13 mouse cellular contexts compared by ENCODE assay signal in the genomic region with DNA sequence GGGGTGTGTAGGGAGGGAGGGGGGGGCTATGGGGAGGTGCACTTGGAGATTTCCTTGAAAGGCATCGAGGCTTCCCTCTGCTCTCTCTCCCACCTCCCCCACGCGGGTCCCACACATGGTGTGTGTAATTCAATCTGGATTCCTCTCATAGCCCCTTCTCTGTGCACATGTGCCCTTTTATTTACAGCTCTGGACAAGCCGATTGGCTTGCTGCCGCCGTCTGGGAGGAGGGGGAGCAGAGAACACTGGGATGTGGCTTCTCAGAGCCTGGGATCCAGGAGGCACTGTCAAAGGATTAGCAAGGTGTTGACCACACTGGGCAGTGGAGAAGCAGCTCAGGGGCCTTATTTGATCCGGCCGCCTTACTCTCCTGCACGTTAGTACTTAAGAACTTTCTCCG. TPM values are rescaled to one million over a fixed set of nuclear protein-coding genes. Genes with fewer than 3 reads are reported as not detected.
A peak's percentile ranks its signal among the peaks of the same experiment; 100 is the strongest.
DNase-seq lines count a peak whose midpoint lies in the region; ATAC-seq and TF ChIP-seq lines count a peak whose summit lies in the region.
"Had no signal": no experiment of that assay in that cellular context is flagged by ENCODE, and none has a peak within 500 bp of the region (broad histone marks: within the 10 kb centered on the region; RNA-seq: fewer than 3 reads in every experiment).

No protein-coding gene starts in this region.

- H3K4me1 ChIP-seq in kidney, embryonic 14.5 days (ENCODE audit: control insufficient read depth, insufficient read depth, low read length): peaks cover 41% of the 10 kb centered on the region
- peaks cover 52% of the 10 kb centered on the region for H3K4me1 ChIP-seq in embryonic facial prominence, embryonic 10.5 days
- peaks cover 51% of the 10 kb centered on the region for H3K4me1 ChIP-seq in limb, embryonic 14.5 days (ENCODE audit: control insufficient read depth, insufficient read depth, low read length)
- H3K4me1 ChIP-seq: liver, embryonic 13.5 days had no signal

- H3K4me3 ChIP-seq in kidney, embryonic 14.5 days (ENCODE audit: low read length): no peak overlapping the region
- H3K4me3 ChIP-seq in embryonic facial prominence, embryonic 10.5 days: 0 out of 2 replicates have a peak overlapping the region, but pooled peaks have one; percentile 11
- H3K4me3 ChIP-seq in limb, embryonic 14.5 days (replicated peaks; ENCODE audit: low read length): no peak overlapping the region
- H3K4me3 ChIP-seq: hindbrain, embryonic 15.5 days; liver, embryonic 13.5 days had no signal

- H3K9me3 ChIP-seq in kidney, embryonic 14.5 days (ENCODE audit: control insufficient read depth, low read length): no peaks in the 10 kb centered on the region
- H3K9me3 ChIP-seq in embryonic facial prominence, embryonic 10.5 days: no peaks in the 10 kb centered on the region
- H3K9me3 ChIP-seq in limb, embryonic 14.5 days (ENCODE audit: control insufficient read depth, low read length): no peaks in the 10 kb centered on the region
- H3K9me3 ChIP-seq: hindbrain, embryonic 15.5 days; liver, embryonic 13.5 days had no signal

- WGBS in kidney, embryonic 14.5 days: 18% methylated on average over 10 of the region's 10 CpGs
- 24% methylated on average over 10 of the region's 10 CpGs for WGBS in embryonic facial prominence, embryonic 10.5 days
- WGBS in limb, embryonic 14.5 days: 16% methylated on average over 10 of the region's 10 CpGs

- no peak overlapping the region for H3K9ac ChIP-seq in kidney, embryonic 14.5 days (ENCODE audit: low read depth, low read length)
- 0 out of 2 replicates have a peak overlapping the region, but pooled peaks have one; percentile 12 for H3K9ac ChIP-seq in limb, embryonic 14.5 days (ENCODE audit: low read depth, low read length, severe bottlenecking)
- H3K9ac ChIP-seq: hindbrain, embryonic 15.5 days; liver, embryonic 13.5 days had no signal

- no peaks in the 10 kb centered on the region for H3K36me3 ChIP-seq in kidney, embryonic 14.5 days (ENCODE audit: control insufficient read depth, insufficient read depth, low read length)
- H3K36me3 ChIP-seq in embryonic facial prominence, embryonic 10.5 days (replicated peaks): no peaks in the 10 kb centered on the region
- H3K36me3 ChIP-seq in limb, embryonic 14.5 days (ENCODE audit: control insufficient read depth, insufficient read depth, low read length): peaks cover 2% of the 10 kb centered on the region; the same call in 1 of the 2 replicates
- H3K36me3 ChIP-seq: hindbrain, embryonic 15.5 days; liver, embryonic 13.5 days had no signal

- ATAC-seq in kidney, embryonic 14.5 days (ENCODE audit: low FRiP score, low TSS enrichment): peak; percentile 82
- ATAC-seq in limb, embryonic 14.5 days (ENCODE audit: low FRiP score, low read depth): peak; percentile 73
- ATAC-seq in activated CD4-positive, CD25-positive, alpha-beta regulatory T cell, adult 4 months: no peak
- no peak for ATAC-seq in CD4-positive, CD25-positive, alpha-beta regulatory T cell, adult 4 months
- ATAC-seq: Patski had no signal

- peak overlapping the region; percentile 33; the same call in 1 of the 2 replicates for H3K27ac ChIP-seq in kidney, embryonic 14.5 days (ENCODE audit: low read depth, low read length)
- peak overlapping the region; percentile 42 for H3K27ac ChIP-seq in embryonic facial prominence, embryonic 10.5 days (replicated peaks)
- H3K27ac ChIP-seq in limb, embryonic 14.5 days (replicated peaks; ENCODE audit: low read depth, low read length): no peak overlapping the region
- H3K27ac ChIP-seq: hindbrain, embryonic 15.5 days; liver, embryonic 13.5 days had no signal

- no peaks in the 10 kb centered on the region for H3K27me3 ChIP-seq in kidney, embryonic 14.5 days (ENCODE audit: control insufficient read depth, insufficient read depth, low read length)
- no peaks in the 10 kb centered on the region for H3K27me3 ChIP-seq in embryonic facial prominence, embryonic 10.5 days (replicated peaks; ENCODE audit: low read depth, poor library complexity, severe bottlenecking)
- no peaks in the 10 kb centered on the region for H3K27me3 ChIP-seq in limb, embryonic 14.5 days (ENCODE audit: control insufficient read depth, insufficient read depth, low read length)
- H3K27me3 ChIP-seq: hindbrain, embryonic 15.5 days; Patski had no signal

- peak overlapping the region; percentile 24 for H3K4me2 ChIP-seq in kidney, embryonic 14.5 days (replicated peaks; ENCODE audit: low read depth, low read length)
- no peak overlapping the region for H3K4me2 ChIP-seq in limb, embryonic 14.5 days (replicated peaks; ENCODE audit: low read depth, low read length, severe bottlenecking)
- H3K4me2 ChIP-seq: hindbrain, embryonic 15.5 days; liver, embryonic 13.5 days had no signal

- no peak for DNase-seq in kidney, adult 9 months
- DNase-seq in Muller cell, postnatal 12 days (ENCODE audit: inconsistent ontology term): peak; percentile 45
- DNase-seq in embryonic facial prominence, embryonic 10.5 days (ENCODE audit: low spot score): peak; percentile 72
- DNase-seq in limb, embryonic 14.5 days (ENCODE audit: low spot score): peak; percentile 55
- no peak for DNase-seq in frontal cortex, postnatal 36 days (ENCODE audit: low spot score in 2 of 2)
- DNase-seq: cerebellum, adult 11-12 months; liver, embryonic 13.5 days; right cerebral cortex, adult 18-20 months had no signal

- TF ChIP-seq POLR2A in limb, embryonic 14.5 days (IDR thresholded peaks at IDR 0.05; ENCODE audit: borderline replicate concordance, extremely low read depth, insufficient read depth, insufficient read length): no peak

RNA-seq across cellular contexts. Expression of a gene that starts 19.2 kb away (rescaled TPM):
- polyA plus RNA-seq in kidney, embryonic 14.5 days (2014; fragmentation: Nextera tagmentation; extraction: Ambion mirVana): 8.9 and 11.2 TPM in 2 replicates
- polyA plus RNA-seq in embryonic facial prominence, embryonic 10.5 days (2016; fragmentation: Nextera tagmentation; extraction: Ambion mirVana): 9.5 and 10.9 TPM in 2 replicates
- polyA plus RNA-seq in limb, embryonic 14.5 days (2012; rRNA removed): 16.2 and 25.4 TPM in 2 replicates
- polyA plus RNA-seq in limb, embryonic 14.5 days (2014; fragmentation: Nextera tagmentation; extraction: Ambion mirVana): 8.0 and 9.6 TPM in 2 replicates
- not detected for polyA plus RNA-seq in activated CD4-positive, CD25-positive, alpha-beta regulatory T cell, adult 4 months (2017; shearing (Covaris generic))
- polyA plus RNA-seq in CD4-positive, CD25-positive, alpha-beta regulatory T cell, adult 4 months (2017; shearing (Covaris generic)): not detected

RNA-seq across cellular contexts. Expression of a gene that starts 28.0 kb away (rescaled TPM):
- 0.24 and 0.38 TPM in 2 replicates for polyA plus RNA-seq in kidney, embryonic 14.5 days (2014; fragmentation: Nextera tagmentation; extraction: Ambion mirVana)
- 0.11 TPM in 1 of 2 replicates, not detected in the other for polyA plus RNA-seq in embryonic facial prominence, embryonic 10.5 days (2016; fragmentation: Nextera tagmentation; extraction: Ambion mirVana)
- 0.20 and 0.29 TPM in 2 replicates for polyA plus RNA-seq in limb, embryonic 14.5 days (2012; rRNA removed)
- polyA plus RNA-seq in limb, embryonic 14.5 days (2014; fragmentation: Nextera tagmentation; extraction: Ambion mirVana): 0.14 and 0.33 TPM in 2 replicates
- polyA plus RNA-seq in activated CD4-positive, CD25-positive, alpha-beta regulatory T cell, adult 4 months (2017; shearing (Covaris generic)): not detected
- polyA plus RNA-seq in CD4-positive, CD25-positive, alpha-beta regulatory T cell, adult 4 months (2017; shearing (Covaris generic)): not detected
- polyA plus RNA-seq: liver, embryonic 13.5 days had no signal

RNA-seq across cellular contexts. Expression of a gene that starts 40.8 kb away (rescaled TPM):
- 11.4 and 14.9 TPM in 2 replicates for polyA plus RNA-seq in kidney, embryonic 14.5 days (2014; fragmentation: Nextera tagmentation; extraction: Ambion mirVana)
- 6.9 and 9.2 TPM in 2 replicates for polyA plus RNA-seq in embryonic facial prominence, embryonic 10.5 days (2016; fragmentation: Nextera tagmentation; extraction: Ambion mirVana)
- 47.4 and 63.1 TPM in 2 replicates for polyA plus RNA-seq in limb, embryonic 14.5 days (2012; rRNA removed)
- polyA plus RNA-seq in limb, embryonic 14.5 days (2014; fragmentation: Nextera tagmentation; extraction: Ambion mirVana): 15.8 and 17.6 TPM in 2 replicates
- polyA plus RNA-seq in activated CD4-positive, CD25-positive, alpha-beta regulatory T cell, adult 4 months (2017; shearing (Covaris generic)): 1 to 10 TPM in 1 of 2 experiments, under 1 TPM in 1; 0.48 to 1.1 TPM
- polyA plus RNA-seq in CD4-positive, CD25-positive, alpha-beta regulatory T cell, adult 4 months (2017; shearing (Covaris generic)): 1 to 10 TPM in 1 of 2 experiments, under 1 TPM in 1; 0.37 to 1.7 TPM

RNA-seq across cellular contexts. Expression of a gene that starts 53.5 kb away (rescaled TPM):
- polyA plus RNA-seq in kidney, embryonic 14.5 days (2014; fragmentation: Nextera tagmentation; extraction: Ambion mirVana): 5.1 and 5.2 TPM in 2 replicates
- 2.3 TPM in 2 replicates for polyA plus RNA-seq in embryonic facial prominence, embryonic 10.5 days (2016; fragmentation: Nextera tagmentation; extraction: Ambion mirVana)
- 1.3 TPM in 2 replicates for polyA plus RNA-seq in limb, embryonic 14.5 days (2012; rRNA removed)
- polyA plus RNA-seq in limb, embryonic 14.5 days (2014; fragmentation: Nextera tagmentation; extraction: Ambion mirVana): 4.4 and 7.5 TPM in 2 replicates
- 10 to 100 TPM; 63.4 to 67.4 TPM for polyA plus RNA-seq in activated CD4-positive, CD25-positive, alpha-beta regulatory T cell, adult 4 months (2017; shearing (Covaris generic))
- polyA plus RNA-seq in CD4-positive, CD25-positive, alpha-beta regulatory T cell, adult 4 months (2017; shearing (Covaris generic)): 100 to 1,000 TPM; 132 to 166 TPM

Comparison
In these comparisons a context has a peak if more than half of its experiments do, and no peak if none do; other contexts are left out.
1. ATAC-seq: peak in kidney, embryonic 14.5 days (single experiment) and limb, embryonic 14.5 days (single experiment); none in activated CD4-positive, CD25-positive, alpha-beta regulatory T cell, adult 4 months (single experiment) and CD4-positive, CD25-positive, alpha-beta regulatory T cell, adult 4 months (single experiment).
2. DNase-seq: peak in Muller cell, postnatal 12 days (single experiment), embryonic facial prominence, embryonic 10.5 days (single experiment) and limb, embryonic 14.5 days (single experiment); none in kidney, adult 9 months (single experiment) and frontal cortex, postnatal 36 days (0 of 2).